Mouse (Mus musculus) embryonic fibroblast, embryonic 13.5 days (primary cell): Measurements from ENCODE around the gene Vdr.

Source experiments
- CTCF ChIP-seq: IDR thresholded peaks from 2 replicates; pipeline ENCODE4 v1.5.1; 2011; ENCODE audit warnings: mild to moderate bottlenecking, control low read depth, low read length, moderate library complexity, borderline replicate concordance; ENCODE audit not compliant: insufficient read depth
- POLR2A ChIP-seq: IDR thresholded peaks from 2 replicates; pipeline ENCODE4 v1.6.1; 2011; ENCODE audit warnings: low read depth, mild to moderate bottlenecking, control low read depth, low read length, moderate library complexity

GRCm38 (mm10) chr15:97914331-97914747 is 3.9 kb upstream of the Vdr start:
- no peak for TF ChIP-seq CTCF
- no peak for TF ChIP-seq POLR2A
